Mouse (Mus musculus): ENCODE results near the gene Pla2g6. TPM values are rescaled to one million over a fixed set of nuclear protein-coding genes. Genes with fewer than 3 reads are reported as not detected.

The Pla2g6 gene
- total RNA-seq, 2 experiments from 2014 or later: 9.0 to 9.8 TPM

DNA sequence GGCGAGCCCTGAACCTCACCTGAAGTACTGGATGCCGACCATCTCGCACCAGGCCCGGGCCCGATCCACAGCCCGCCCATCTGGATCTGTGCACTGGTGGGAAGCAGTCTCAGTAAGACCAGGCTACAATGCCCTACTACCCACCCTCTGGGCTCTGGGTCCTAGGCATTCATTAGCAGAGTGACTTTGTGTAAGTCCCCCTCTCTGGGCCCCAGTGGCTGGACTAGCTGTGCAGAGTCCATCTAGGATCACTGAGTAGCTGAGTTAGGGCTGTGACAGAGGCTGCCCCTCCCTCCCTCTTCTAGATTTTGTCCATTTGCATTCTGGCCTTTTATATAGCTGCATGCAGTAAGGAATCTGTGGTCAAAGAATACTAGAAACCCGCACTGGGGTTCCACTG is 41.1 kb downstream of the Pla2g6 start:
- intact Hi-C loops (cut with DNase I; ENCODE audit: low total_unique reads): no loop called here
- DNase-seq: no peak

DNA sequence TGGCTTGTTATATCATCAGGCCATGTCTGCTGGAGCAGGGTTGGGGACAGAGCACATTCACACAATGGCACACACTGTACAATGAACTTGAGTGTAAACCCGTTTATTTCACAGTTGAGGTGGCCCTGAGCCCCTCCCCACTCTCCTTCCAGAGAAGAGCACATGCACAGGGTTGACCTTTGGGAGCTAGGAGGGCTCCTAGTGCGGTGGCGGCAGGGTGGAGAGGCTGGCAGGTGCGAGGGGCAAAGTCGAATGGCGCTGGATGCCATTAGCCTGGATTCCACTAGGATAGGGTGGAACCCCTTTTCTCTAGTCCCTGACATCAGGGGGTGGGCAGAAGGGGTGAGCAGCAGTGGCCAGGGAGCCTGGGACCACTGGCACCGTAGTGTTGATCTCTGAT is 42.0 kb downstream of the Pla2g6 start:
- intact Hi-C loops (cut with DNase I; ENCODE audit: low total_unique reads): no loop called here
- DNase-seq: no peak

DNA sequence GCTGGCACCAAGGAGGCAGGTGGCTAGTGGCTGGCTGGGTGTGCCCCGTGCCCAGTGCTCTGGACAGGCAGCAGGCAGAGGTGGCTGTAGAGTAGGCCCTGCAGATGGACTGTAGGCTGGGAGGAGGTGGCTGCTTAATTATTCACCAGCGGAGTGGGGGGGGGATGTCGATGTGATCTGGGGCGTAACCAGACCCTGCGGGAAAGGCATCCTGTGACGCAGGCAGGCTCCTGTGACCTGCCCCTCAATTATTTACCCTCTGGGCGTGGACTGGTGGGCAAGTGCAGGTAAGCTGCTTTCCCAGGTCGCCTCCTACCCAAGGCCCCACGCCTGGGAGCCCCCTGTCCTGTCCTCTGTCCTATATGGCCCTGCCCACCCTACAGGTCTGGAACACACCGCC is 42.8 kb downstream of the Pla2g6 start, which contains the start of gene Baiap2l2:
Gene Baiap2l2 (minus strand): TSS at position 139 of the 400 bp plus-strand sequence.
- DNase-seq: no peak
- intact Hi-C loops (cut with DNase I; ENCODE audit: low total_unique reads): no loop called here

DNA sequence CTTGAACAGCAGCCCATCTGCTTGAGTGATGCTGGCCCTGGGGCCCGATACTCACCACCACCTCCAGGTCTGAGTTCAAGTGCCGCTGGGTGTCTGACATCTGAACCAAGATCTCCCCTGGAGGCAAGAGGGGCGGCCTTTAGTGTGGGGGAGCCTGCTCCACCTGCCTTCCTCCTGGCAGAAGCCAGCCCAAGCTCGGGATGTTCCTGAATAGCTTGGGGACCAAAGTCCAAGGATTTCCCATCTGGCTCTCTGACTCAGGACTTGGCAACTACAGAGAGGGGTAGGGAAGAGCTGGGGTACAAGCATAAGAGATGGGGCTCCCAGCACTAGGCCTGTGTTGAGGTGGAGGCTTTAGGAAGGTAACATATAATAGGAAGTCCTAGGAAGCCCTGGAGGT is 44.8 kb downstream of the Pla2g6 start:
- intact Hi-C loops (cut with DNase I; ENCODE audit: low total_unique reads): no loop called here
- DNase-seq: no peak

DNA sequence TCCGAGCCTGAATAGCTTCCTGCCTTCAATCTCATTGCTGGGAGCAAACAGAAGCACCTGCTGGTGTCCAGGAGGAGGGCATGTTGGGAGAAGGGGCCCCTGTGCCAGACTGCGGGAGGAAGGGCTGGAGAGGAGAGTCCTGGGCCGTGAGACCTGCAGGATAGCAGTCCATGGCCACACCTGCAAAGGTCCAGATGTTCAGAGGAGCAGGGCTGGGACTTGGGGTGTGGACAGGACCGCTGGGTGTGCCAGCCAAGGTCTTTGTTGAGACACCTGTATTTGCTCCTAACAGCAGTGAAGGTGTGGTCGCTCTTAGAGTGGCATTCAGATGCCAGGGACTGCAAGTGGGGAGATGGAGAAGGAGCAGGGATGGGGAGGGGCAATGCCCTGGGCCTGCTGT is 45.8 kb downstream of the Pla2g6 start:
- intact Hi-C loops (cut with DNase I; ENCODE audit: low total_unique reads): no loop called here
- DNase-seq: no peak

DNA sequence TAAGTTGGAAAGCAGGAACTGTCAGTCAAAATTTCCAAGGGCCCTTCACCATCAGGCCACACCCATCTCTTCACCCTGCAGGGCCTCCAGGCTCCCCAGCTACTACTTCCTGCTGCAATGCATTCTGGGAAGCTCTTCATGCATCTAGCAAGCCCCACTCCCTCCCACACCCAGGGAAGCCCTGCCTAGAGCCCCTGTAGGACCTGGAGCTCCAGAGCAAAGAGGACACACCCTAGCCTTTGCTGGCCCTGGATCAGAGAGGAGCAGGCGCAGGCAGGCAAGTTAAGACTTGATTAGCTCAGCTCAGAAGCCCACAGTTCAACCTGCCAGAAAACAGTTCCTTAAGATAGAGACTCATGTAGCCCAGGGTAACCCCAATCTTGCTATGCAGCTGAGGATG is 46.8 kb downstream of the Pla2g6 start:
- intact Hi-C loops (cut with DNase I; ENCODE audit: low total_unique reads): no loop called here
- DNase-seq: no peak

DNA sequence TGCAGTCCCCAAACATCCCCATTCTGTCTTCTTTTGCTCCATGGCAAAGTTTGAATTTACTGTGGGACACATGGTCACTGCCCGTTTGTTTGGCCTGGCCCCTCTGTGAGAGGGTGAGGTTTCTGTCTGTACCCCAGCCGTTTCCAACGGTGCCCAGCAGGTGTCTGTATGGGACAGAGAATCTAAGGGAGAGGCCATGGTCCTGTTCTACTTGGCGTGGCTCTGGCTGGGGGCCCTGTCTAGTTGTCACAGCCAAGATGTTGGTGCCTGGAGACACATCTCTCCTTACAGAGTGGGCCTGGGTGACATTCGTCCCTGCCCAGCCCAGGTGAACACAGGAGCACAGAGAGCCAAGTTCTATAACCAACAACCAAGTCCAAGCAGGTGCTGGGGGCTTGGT is 47.3 kb downstream of the Pla2g6 start:
- DNase-seq: peak; percentile 46
- intact Hi-C loops (cut with DNase I; ENCODE audit: low total_unique reads): no loop called here

DNA sequence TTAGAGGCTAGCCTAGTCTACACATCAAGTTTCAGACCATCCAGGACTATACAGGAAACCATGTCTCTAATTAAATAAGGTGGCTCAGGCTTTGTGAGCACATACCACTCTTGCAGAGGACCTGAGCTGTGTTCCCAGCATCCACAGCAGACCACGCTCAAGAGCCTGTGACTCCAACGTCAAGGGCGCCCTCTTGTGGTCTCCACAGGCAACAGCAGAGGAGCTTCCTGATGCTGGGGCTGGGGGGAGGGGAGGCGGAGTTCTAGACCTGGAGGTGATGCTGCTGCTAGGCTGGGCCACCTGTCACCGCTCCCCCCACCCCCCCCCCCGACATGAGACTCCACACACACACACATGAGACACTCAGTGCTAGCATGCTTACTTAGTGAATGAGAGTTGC is 48.0 kb downstream of the Pla2g6 start:
- intact Hi-C loops (cut with DNase I; ENCODE audit: low total_unique reads): no loop called here
- no peak for DNase-seq

DNA sequence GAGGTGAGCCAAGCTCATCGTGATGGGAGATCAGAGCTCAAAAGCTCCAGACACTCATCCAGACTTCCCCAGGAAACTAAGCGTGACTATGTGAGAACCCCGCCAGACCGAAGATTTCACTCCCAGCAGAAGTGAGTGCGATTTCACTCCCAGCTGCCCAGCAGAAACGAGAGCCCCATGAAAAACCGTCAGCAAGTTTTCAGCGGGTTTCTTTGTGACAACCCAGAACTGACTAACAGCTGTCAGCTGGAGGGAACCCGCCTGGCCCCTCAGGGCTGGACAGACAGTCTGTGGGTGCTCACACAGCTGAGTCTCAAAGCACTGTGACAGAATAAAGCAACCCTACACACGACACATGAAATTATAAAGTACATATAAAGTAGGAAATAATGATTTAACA is 50.5 kb downstream of the Pla2g6 start:
- intact Hi-C loops (cut with DNase I; ENCODE audit: low total_unique reads): loop anchor here (10.0 kb wide), 1 partner anchor 67 kb away; the partner anchor contains the start of gene Maff
- DNase-seq: peak; percentile 24

DNA sequence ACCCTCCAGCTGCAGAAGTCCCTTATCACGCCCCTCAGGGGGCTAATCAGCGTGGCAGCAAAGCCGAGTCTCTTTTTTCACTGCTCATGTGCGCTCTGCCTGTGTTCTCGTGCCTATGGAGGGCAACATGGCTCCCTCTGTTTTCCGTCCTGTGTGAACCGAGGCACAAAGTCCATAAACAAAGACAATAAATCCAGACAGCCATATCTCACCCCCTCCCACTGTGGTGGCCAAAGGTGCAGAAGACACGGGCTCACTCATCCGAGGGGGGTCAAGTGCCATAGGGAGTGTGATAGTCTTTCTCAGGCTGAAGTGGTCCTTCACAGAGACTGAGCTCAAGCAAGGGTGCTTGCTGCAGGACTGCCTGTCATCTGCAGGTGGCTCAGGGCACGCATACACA is 55.2 kb downstream of the Pla2g6 start:
- DNase-seq: no peak
- intact Hi-C loops (cut with DNase I; ENCODE audit: low total_unique reads): loop anchor here (10.0 kb wide), 1 partner anchor 72 kb away; the partner anchor contains the start of gene Maff

DNA sequence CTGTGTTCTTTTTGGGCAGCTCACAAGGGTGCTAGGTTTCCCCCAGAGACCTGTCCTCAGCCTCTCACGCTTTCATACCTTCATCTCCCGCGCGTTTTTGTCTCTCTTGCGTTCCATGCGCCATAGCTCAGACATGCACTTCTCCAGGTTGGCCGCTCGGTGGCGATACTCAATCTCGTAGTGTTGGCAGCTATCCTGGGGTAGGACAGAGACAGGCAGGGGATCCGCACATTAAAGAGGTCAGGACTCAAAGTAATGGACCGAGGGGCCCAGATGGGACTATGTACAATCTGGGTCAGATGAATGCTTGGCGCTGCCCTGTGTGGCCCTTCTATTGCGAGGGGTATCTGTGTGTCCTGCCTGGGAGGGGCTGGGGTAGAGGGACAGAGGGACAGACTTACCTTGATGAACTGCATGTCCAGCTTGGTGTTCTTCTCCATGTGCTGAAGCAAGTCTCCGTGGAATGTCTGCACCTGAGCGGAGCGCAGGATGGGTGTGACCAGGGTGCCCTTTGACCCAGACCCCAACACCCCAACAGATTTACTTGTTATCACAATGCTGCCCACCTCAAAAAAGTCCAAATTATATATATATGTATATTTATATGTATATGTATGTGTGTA is 57.0 kb downstream of the Pla2g6 start:
- DNase-seq: peak; percentile 48
- intact Hi-C loops (cut with DNase I; ENCODE audit: low total_unique reads): loop anchor here (10.0 kb wide), 1 partner anchor 74 kb away; the partner anchor contains the start of gene Maff

DNA sequence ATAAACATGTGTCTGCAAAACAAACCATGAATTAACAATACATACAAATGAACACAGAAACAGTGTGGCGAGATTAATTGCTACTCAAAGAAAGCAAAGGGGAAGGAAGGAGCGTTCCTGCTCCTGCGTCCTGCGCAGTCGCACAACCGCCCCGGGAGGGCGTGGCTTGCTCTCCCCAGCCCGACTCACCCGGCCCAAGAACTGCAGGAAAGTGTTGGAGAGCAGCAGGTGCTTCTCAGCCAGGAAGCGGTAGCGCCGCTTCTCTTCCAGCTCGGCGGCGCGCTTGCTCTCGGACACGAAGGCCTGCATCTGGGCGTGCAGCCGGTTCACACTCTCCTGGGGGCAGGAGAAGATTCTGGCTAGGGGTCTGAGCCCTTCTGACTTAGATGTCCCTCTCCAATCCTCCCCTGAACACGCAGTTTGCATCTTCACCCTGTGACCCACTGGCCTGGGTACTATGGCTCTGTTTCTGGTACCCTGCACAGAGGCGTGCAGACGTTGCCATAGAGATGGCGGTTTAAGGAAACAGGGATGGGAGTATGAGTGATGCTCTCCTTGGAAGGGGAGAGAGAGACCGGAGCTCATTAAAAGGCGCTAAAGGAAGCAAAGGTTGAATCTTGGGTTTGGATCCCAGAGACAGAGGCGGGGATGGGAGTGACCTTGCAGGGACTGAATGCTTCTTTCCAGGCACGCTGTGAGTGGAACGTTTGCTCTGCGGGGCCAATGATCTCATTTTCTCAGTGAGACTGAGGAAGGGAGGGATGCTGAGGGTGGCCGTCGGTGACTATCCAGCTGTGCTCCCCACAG is 57.7 kb downstream of the Pla2g6 start:
- intact Hi-C loops (cut with DNase I; ENCODE audit: low total_unique reads): loop anchor here (10.0 kb wide), 1 partner anchor 74 kb away; the partner anchor contains the start of gene Maff

DNA sequence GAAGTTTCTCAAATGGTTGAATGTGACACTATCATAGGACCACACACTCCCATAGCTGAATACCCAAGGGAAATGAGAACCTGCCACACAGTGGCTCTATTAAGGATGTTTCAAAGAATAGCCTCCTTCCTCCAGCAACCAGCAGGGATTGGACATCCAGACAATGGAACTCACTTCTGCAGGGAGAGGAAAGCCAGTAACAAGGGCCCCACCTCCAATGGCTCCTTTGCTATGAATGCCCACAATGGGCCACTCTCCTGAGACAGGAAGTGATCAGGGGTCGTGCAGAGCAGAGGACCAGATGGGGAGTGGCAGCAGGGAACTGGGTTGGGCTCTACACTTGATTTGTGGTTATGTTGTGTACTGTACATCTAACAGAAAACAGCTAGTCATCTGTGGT is 59.7 kb downstream of the Pla2g6 start:
- intact Hi-C loops (cut with DNase I; ENCODE audit: low total_unique reads): no loop called here
- no peak for DNase-seq

More for the DNA sequence above, 57.7 kb downstream of the Pla2g6 start:
- peak; percentile 83 for DNase-seq

DNA sequence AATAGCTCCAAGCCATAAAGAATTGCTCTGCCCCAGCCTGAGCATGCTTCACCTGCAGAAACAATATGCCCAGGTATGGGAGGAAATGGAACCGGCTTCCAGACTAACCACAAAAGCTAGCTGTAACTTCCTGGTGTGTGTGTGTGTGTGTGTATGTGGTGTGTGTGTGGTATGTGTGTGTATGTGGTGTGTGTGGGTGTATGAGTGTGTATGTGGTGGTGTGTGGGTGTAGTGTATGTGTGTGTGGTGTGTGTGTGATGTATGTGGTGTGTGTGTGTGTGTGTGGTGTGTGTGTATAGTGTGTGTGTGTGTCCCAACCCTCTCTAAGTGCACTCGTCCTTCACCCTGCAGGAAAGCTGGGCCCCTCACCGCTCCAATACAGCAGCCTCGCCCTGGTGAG is 62.8 kb downstream of the Pla2g6 start:
- no peak for DNase-seq
- intact Hi-C loops (cut with DNase I; ENCODE audit: low total_unique reads): no loop called here

DNA sequence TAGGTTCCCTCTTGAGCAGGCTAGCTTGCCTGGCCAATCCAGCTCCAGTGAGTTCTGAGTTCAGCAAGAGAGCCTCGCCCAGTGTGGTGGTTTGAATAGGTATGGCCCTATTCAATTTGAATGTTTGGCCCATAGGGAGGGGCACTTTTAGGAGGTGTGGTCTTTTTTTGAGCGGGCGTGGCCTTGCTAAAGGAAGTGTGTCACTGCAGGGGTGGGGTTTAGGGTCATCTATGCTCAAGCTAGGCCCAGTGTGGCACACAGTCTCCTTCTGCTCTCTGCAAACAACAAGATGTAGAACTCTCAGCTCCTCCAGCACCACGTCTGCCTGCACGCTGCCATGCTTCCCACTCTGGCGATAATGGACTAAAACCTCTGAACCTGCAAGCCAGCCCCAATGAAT is 64.5 kb downstream of the Pla2g6 start:
- no peak for DNase-seq
- intact Hi-C loops (cut with DNase I; ENCODE audit: low total_unique reads): no loop called here

DNA sequence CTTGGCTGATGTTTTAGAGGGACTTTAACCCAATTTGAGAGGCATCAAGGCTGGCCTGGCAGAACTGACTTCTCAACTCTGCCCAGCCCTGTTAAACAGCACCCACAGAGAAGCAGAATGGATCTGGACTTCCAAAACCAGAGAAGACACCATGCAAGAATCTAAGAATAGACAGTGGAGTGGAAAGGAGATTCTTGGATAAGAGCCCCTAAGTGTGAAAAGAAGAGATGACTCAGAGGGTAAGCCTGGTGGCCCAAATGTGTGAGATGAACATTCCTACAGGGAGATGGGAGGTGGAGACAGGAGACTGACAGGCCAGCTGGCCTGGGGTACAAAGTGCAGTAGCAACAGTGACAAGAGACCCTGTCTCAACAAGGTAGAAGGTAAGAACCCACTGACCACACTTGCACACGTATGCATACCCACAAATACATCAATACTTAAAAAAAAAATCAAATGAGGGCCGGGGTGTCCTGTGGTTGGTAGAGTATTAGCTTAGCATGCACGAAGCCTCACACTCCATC is 65.3 kb downstream of the Pla2g6 start:
- intact Hi-C loops (cut with DNase I; ENCODE audit: low total_unique reads): no loop called here
- DNase-seq: no peak

DNA sequence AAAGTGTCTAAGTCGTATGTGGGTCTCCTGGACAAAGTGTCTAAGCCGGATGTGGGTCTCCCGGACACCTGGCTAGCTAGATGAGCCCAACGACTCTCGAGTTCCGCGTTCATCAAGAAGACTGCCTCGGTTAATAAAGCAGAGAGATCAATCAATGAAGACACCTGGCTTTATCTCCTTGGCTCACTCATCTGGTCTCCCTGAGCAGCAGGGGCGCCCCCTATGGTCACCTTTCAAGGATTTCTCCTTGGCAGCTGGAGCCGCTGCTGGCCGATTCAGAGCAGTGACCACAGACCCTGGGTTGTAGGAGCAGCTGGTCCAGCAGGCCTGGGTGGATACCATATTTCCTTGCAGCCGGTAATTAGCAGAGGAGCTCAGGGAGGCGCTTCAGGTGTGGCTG is 65.8 kb downstream of the Pla2g6 start:
- intact Hi-C loops (cut with DNase I; ENCODE audit: low total_unique reads): no loop called here
- DNase-seq: no peak

DNA sequence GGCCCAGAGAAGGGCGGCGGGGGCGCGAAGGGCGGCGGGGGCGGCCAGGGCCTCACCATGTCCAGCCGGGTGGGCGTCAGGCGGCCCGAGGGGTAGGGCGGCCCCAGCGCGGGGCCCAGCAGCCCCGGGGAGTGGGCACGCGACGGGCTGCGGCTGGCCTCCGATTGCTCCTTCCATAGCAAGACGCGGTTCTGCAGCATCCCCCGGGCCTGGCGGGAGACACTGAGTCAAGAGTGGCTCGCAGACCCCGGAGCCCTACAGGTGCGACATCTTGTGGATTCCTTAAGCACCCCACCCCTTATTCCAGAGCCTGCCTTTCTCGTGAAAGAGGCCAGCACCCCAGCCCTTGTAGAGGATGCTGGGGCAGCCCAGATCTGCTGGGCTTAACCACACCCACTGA is 66.4 kb downstream of the Pla2g6 start:
- intact Hi-C loops (cut with DNase I; ENCODE audit: low total_unique reads): no loop called here
- no peak for DNase-seq

DNA sequence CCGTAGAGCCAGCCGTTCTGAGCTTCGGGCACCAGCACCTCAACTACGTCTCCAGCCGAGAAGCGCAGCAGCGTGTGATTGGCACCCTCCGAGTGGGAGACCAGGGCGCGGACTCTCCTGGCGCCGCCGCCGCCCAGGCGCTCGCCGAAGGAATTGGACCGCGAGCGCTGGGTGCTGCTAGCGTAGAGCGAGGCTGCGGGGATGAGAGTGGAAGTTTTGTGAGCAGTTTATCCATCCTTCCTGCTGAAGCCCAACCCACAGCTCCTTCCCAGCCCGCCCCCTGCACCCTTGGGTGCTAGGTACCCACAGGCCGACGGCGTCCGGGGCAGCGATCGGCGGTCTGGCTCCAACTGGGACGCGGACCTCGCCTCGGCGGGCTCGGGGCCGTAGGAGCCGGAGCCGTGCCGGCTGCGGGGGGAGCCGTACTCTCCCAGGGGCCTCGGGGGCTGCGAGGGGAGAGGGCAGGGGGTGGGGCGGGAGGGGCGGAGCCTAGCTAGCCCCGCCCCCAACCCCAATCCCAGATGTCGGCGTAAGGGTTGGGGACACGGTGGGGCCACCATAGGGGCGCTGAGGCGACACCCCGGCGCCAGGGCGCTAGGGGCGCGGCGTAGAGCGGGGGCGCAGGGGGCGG is 67.0 kb downstream of the Pla2g6 start:
- peak; percentile 29 for DNase-seq
- intact Hi-C loops (cut with DNase I; ENCODE audit: low total_unique reads): no loop called here

DNA sequence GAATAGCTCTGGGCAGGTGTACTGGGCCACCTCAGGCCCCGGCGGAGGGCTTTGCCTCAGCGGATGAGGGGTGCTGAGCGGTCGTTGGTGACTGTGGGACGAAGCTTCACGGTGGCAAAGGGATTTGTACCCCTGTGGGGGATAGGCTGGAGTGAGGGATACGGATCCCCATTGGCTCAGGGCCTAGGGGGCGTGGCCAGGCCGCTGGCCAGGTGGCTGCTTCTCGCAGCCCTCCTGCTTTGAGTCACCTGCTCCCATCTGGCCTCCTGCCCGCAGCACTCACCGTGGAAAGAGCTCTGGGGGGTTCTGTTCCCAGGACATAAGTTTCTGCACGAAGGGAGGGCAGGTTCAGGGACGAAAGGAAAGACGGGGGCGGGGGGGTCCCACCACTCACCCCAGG is 69.7 kb downstream of the Pla2g6 start:
- intact Hi-C loops (cut with DNase I; ENCODE audit: low total_unique reads): no loop called here
- DNase-seq: no peak
